Mouse (Mus musculus) stomach, postnatal 0 days (tissue): ENCODE measurements at regions not wholly inside any gene's neighbourhood (a gene's known extent, or its start where the extent isn't known, plus 50 kb on each side); places are given as distances from the start of the nearest gene placed in this dataset.

Source experiments
- CTCF ChIP-seq: IDR thresholded peaks from 2 replicates; pipeline ENCODE4 v1.5.1; 2016; ENCODE audit warnings: antibody characterized with exemption, low read depth, mild to moderate bottlenecking, moderate library complexity
- EP300 ChIP-seq: optimal IDR thresholded peaks from 2 replicates; pipeline ENCODE3; 2016; ENCODE audit warnings: antibody characterized with exemption

- TF ChIP-seq EP300 (no peak), CTCF (no peak)
Observed at GRCm38 (mm10) chr4:61898184-61898583, 63.2 kb upstream of the Mup5 start.
